Mouse (Mus musculus) left cerebral cortex, adult 9 months (tissue): ENCODE results near the gene Sfxn5.

Experiments used
- DNase-seq, 2 experiments: peaks; one replicate each; pipeline ENCODE4 v3.0.0; 2022; ENCODE audit warnings: low spot score in 2 of 2

Sfxn5 gene

DNA sequence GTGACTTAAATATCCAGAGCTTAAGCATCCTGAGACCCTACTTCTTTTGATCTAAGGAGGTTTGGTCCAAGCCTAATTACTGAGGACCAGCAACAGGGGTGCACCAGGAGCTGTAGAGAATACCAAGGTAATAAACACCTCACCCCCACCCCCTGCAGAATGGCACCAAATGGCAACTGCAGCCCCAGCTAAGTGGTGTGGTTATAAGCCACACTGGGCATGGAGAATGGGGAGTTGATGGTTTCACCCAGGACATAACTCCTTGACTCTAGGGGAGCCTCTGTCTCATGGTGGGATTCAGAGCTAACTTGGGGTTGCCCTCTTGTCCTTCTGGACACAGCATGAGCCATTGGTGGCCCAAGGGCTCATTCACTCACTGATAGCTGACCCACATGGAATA is 1.0 kb upstream of the Sfxn5 start:
- DNase-seq, result no peak

DNA sequence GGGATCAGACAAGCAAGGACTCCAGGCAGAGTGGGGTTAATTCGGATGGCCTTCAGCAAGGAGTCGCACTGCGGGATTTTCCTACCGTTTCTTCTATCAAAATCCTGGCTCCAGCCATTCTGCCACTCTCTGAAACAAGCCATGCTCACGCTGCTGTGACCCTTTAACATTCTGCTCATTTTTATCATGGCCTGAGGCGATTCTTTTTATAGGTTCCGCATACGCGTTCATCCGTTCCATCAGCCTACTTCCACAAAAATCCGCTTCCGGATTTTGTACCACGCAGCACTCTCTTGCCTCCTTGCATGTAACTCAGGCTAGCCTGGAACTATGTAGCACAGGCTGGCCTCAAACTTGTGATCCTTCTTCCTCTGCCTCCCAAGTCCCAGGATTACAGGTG is 510 bp upstream of the Sfxn5 start:
- no peak for DNase-seq

DNA sequence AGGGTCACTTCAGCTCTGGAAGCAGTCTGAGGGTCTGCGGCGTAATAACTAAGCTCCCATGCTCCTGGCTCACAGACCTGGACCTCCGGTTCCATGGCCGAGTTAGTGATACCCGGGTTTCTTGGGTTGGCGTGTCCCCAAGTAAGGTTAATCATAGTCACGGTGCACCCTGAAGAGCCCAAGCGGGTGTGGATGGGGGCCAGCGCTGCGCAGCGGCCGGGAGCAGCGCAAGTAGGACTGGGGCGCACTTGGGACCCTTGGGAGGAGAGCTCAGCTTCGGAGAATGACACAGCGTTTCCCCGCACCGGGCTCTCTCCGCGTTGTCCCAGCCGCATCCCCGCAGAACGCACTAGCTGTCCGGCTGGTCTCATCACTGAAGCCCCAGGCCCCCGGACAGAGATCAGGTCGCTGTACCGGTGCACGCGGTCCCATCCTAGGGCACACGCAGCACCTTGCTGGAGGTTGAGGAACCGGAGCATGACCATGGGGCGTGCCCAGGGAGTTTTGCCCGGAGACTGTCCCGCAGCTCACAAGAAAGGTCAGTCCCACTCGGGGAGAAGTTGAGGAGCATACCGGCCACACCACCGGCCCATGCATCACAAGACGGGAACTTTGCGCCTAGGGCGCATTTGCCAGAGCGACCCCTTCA is 747 bp downstream of the Sfxn5 start:
- DNase-seq, result no peak

DNA sequence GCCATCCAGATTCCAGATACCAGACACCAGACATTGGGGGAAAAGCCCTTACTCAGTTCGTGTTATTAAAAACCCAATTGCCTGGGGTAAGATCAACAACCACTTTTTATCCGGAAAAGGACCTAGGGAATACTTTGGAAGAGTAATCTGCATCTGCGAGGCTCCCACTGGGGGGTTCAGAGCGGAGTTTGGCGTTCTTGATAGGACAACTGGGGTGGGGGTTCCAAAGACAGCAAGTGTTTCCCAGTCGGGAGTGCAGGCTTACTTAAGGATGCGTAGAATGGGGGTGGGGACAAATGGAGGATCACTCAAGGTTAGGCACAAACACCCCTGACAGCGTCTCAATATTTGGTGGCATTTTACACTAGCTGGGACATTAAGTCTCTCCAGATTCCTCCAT is 1.5 kb downstream of the Sfxn5 start:
- DNase-seq, result no peak

DNA sequence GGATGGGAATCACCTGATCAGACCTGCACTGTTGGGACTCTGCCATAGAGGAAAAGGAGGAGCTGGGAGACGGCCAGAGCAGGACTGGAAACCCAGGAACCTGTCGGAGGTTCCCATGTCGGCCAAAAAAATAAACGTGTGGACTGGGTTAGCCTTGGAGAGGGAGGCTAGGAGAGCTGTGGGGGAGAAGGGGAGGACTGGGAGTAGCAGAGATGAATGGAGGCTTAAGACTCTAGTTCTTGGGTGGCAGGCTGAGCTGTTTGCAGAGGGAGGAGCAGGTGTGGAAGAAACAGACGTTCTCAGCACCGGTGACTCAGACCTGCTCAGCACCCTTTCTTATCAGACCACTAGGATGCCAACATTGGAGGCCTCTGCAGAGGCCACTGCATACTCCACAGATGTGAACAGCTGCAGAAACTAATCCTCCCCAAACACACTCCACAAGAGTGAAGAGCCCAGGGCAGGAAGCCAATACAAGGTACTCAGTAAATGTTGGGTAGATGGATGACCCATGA is 1.9 kb downstream of the Sfxn5 start:
- DNase-seq, result peak in 1 of 2 experiments; percentile 57

DNA sequence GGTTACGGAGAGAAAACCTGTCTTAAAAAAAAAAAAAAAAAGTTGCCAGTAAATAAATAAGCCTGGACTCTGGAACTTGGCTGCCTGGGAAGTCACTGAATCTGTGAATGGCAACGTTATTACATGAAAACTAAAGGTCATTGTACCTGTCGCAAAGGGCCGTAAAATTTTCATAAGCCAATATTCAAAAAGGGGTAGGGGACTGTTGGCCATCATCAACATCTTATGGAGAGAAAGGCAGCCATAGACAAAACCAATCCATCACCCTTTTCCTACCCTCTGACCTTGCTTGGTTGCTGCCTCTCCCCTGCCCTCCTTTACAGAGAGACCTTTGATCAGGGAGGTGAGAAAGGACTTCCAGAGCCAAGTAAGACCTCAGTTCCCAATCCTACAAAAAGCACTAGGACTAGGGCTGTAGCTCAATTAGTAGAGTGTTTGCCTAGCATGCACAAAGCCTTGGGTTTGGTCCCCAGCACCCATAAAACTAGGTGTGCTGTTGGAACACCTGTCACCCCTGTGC is 3.5 kb downstream of the Sfxn5 start:
- DNase-seq, result no peak

DNA sequence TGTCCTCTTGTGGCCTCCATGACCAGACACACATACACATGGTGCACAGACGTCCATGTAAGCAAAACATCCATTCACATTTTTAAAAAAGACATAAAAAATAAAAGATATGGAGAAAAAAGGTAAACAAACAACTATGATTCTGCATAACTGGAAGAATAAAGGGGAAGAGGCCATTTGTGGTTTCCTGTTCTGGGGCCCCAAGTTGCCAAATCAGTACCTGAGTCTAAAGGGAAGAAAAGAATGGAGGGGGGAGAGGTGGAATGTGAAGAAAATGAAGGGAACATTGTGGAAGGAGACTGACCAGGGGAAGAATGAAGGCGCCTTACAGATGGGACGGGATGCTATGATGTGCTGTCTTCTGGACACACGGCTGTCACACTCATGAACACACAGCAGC is 6.7 kb downstream of the Sfxn5 start:
- DNase-seq, result no peak

DNA sequence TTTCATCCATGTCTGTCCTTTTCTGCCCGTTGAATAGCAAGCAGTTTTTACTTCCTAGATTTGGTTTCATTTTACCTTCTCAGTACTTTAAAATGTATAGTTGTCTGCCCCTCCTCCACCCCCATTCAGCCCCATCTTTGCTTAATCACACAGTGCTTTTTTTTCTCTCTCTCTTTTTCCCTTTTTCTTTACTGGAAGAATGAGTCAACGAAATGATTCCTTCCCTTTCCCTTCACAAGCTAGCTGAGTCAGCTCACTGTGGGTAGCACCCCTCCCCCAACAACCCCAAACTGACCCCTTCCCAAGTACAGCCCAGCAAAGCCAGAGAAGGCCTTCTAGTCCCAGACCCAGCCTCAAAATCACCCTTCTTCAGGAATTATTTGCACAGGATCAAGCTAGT is 8.1 kb downstream of the Sfxn5 start:
- no peak for DNase-seq

DNA sequence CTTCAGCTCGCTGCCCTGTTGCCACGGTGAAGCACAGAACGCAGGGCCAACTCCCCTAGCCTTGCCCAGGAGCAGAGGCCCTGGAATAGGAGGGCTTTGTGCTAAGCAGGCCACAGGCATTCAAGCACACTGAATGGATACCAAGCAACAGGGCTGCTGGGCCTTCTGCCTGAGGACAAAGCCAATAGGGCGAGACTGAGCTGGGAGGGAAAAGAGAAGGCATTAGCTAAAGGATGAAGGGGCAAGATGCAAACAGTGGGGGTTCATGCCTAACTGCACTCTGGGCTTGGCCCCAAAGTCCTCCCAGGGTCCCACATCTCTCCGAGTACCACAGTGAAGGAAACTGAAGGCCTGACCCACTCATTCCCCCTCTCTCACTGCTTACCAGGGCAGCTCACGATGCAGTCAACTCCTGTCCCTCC is 12.8 kb downstream of the Sfxn5 start:
- peak in 1 of 2 experiments; percentile 56 for DNase-seq

DNA sequence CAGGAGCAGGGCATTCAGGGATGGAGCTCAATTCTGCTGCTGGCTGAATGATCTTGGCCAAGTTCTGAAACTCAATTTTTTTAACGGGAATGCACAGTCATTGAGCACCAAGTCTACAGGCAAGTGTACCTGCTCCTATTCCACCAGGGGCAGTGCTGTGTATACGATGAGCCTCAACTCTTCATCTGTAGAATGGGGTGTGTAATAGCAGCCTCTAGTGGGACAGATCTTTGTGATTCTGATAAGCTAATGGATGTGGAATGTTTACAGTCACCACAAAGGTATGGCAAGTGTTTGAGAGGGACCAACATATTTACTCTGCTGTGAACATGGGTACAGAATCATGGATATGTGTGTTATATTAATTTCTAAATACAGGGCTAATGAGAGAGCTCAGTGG is 17.0 kb downstream of the Sfxn5 start:
- no peak for DNase-seq

DNA sequence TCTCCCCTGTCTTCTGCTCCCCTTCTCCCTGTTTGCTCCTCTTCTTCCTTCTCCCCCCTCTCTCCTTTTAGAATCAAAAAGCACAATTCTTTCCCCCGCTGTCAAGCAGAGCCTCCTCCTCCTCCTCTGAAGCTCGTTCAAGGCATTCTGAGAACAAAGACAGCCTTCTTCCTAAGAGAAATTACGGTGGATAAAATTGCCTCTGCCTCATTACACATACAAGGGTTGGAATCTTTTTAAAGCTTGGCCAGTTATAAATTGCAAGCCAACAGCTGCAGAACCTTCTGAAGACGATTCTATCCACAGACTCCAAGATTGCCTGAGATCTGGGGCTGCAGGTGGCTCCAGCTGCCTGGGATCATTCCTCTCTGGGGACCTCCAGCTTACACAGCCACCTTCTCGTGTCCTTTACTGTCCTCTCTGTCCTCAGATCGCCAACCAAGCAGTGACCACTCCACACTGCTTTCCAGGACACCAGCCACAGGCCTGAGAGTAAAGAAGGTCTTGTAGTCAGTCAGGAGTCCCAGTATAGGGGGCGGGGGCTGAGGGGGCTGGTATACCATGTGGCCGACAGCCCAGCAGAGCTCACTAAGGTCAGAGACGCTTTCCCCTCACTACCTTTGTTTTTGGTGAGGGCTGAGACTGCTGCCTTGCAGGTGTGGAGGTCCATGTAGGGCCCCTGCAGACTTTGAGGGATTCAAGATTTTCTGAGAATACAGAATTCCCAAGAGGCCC is 19.0 kb downstream of the Sfxn5 start:
- no peak for DNase-seq

DNA sequence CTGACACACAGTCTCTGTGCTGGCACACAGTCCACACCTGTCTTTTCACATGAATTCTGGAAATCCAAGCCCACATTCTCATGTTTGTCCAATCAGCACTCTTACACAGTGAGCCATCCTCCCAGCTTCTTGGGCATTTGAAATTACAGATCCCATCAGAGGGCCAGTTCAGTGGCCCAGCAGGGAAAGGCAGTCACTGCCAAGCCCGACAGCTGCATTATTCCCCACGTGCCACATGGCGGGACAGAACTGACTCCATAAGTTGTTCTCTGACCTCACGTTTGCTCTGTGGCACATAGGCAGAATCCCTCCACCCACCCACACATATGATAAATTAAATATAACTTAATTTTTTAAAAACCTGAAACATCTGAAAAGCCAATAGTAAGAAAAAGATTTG is 25.3 kb downstream of the Sfxn5 start:
- no peak for DNase-seq

DNA sequence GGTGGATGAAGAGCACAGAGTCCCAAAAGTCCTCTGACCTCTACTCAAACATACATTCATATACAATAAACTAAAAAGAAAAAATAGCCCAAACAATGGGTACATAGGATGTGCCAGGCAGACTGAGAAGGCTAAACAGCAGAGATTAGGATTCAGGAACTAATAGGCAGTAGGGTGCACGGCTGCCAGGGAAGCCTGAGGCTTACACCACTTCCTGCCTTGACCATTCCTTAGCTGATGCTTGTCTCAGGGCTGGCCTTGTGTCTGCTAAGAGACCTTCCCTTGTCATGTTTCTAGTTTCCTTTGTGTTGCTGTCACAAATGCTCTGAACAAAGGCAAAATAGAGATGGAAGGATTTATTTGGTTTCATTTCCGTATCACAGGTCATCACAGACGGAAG is 26.8 kb downstream of the Sfxn5 start:
- no peak for DNase-seq

DNA sequence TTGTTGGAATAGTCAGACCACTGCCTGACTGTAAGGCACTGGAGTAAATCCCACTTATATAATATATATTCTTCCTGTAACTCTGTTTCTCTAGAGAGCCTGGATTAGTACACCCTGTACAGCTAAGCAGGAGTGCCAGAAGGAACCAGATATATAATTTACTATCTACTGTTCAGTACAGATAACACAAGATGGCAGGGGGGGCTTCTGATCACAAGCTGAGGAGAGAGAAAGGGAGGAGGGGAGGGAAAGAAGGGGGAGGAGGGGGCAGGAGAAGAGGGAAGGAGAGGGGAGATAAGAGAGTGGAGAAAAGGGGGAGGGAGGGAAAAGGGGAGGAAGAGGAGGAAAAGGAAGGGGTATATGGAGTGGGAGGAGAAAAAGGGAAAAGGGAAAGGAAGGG is 27.4 kb downstream of the Sfxn5 start:
- no peak for DNase-seq

DNA sequence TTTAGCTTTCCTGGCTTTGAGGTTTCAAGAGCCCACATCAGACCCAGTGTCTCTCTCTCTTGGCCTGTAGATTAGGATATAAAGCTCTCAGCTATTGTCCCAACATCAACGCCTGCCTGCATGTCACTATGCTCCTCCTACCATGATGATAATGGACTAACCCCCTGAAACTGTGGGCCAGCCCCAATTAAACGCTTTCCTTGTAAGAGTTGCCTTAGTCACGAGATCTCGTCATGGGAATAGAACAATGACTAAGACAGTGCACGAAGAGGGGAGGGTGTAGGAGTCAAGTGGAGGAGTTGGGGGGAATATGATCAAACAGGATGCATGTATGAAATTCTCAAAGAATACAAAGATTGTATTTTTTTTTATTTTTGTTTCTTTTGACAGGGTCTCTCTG is 28.3 kb downstream of the Sfxn5 start:
- no peak for DNase-seq

DNA sequence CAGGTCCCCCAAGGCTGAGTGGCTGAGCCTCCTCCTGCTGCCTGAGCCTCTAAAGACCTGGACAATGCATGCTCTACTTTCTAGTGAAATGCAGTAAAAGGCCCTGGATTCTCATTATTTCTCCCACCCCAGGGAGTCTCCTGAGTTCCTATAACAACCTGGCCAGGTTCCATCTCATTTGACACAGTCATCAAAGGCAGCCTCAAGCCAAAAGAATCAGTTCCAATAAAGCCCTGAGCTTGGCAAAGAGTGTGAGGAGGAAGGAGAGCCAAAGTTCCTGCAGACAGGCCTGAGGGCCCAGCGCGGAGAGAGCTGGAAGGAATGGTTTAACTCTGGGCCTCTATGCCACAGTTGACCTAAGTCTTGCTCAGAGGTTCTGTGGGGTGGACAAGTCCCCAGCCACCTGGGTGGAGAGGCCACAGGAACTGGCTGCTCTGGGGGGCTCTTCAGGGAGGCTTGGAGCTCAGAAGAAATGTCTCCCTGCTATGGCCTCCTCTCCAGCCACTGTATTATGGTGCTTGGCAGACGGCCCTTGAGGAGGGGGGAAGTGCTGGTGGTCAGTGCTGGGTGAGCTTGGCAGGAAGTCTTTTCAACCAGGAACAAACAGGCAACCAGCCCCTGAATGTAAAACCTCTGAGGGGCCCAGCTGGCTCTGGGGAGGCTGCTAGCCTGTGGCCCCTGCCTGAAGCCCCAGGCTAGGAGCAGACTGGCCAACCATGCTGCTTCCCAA is 30.7 kb downstream of the Sfxn5 start:
- peak; percentile 53 to 71 for DNase-seq

DNA sequence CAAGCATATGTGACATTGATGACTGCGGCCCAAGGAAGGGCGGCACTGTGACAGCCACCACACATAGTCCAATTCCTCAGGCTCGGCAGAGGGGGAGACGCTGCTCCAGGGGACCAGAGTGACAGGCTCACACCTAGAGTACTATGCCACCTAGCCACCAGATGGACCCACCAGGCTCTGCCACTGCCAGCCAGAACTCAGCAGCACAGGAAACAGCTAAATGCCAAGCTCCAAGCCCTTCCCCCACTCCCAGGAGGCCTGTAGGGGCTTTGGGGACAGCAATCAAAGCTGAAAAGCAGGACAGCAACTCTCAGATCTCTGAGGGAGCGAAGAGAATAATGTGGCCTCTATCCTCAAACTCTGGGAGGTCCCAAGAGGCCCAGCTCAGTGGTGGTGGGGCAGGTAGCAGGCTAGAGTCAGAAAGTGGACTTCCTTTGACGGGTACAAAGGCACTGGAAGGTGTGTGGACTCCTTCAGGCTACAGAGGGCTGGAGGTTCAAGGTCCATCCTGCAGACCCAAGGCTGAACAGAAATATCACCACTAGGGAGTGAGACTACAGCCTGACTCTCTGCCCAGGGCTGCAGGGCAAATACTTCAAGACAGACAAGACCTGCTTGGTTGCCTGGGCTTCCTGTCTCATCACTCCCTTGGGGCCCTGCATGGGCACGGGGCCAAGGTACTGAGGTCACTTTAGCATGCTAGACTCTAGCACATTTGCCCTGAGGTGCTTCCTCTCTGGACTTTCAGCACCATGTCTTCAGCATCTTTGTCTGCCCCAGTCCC is 37.6 kb downstream of the Sfxn5 start:
- no peak for DNase-seq

DNA sequence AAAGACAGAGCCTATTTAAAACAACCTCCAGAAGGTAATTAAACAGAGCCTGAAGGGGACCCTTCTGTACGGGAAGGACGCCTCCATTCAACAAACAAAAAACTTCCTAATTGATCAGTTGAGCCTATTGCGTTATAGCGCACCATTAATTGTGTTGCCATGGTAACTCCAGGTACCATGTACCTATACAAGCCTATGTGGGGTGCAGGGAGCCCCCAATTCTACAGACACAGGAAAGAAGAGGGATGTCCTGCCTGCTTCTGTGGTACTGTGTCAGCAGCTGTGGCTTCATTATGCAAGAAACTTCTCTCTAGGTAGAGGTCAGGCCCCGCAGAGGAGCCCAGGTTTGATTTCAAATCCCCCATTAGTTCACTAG is 39.2 kb downstream of the Sfxn5 start:
- no peak for DNase-seq

DNA sequence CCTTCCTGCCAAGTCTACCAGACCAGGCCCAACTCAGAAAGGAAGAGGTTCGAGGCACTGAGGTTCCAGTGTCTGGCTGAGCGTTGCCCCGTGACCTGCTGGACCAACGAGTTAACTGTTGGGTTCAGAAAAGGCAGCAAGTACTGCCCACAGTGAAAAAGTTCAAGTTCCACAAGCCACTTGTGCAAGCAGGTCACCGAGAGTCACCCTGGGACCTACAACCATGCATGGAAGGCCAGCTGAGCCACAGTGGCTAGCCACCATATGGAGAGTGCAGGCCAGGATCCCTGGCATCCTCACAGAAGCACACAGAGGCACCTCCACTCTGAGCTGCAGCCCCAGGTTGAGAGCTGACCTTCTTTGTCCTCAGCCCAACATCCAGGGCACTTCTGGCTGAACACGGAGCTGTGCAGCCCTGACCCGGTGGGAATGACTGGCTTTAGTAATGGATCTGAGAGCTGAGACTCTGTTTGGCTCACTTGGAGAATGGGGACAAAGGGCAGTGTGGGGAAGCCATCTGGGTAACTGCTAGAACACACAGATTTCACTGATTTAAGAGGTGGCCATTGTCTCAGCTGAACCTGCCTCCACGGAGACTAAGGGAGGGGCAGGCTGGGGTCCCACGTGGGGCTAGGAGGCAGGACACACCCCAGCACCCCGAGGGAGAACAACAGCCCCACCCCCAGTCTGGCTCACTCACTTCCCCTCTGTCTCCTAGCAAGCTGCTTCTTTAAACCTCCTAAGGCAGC is 39.8 kb downstream of the Sfxn5 start:
- DNase-seq, result no peak

DNA sequence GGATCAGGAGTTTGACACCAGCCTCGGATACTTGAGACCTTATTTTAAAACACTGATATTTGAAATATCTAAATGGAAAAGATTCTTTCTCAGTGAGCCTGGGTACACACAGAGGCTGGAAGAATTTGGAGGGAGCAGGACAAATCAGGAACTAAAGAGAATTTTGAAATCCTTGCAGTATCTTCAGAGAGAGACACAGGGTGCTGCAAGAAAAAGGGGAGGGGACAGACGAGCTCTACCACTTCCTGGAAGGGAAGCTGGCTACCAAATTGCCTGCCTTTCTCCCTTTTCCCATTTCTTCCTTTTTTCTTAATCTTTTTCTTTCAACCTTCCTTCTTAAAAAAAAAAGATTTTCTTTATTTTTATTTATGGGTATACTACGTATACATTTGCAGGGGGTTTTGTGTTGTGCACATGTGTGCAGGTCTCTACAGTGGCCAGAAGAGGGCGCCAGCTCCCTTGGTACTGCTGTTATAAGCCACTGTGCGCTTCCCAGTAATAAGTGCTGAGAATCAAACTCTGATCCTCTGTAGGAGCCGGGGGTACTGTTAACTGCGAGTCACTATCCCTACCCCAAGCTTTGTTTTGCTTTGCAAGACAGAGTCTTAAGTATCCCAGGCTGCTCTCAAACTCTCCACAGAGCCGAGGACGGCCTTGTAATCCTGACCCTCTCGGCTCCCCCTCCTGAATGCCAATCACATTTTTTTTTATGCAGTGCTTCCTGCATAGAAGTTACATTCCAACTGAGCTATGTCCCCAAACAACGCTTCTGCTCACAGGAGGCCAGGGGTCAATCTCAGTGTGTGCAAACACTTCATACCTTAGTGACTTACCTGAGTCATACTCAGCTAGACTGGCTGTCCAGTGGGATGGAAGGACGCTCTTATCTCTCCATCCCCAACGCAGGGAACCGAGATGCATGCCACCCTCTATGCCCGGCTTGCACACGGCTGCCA is 42.1 kb downstream of the Sfxn5 start:
- DNase-seq, result no peak
